Mouse (Mus musculus): Measurements from ENCODE around the gene Pdxp. TPM values are rescaled to one million over a fixed set of nuclear protein-coding genes. Genes with fewer than 3 reads are reported as not detected.

Pdxp gene
- total RNA-seq, 1 experiment from 2014 or later = 9.2 TPM

DNA sequence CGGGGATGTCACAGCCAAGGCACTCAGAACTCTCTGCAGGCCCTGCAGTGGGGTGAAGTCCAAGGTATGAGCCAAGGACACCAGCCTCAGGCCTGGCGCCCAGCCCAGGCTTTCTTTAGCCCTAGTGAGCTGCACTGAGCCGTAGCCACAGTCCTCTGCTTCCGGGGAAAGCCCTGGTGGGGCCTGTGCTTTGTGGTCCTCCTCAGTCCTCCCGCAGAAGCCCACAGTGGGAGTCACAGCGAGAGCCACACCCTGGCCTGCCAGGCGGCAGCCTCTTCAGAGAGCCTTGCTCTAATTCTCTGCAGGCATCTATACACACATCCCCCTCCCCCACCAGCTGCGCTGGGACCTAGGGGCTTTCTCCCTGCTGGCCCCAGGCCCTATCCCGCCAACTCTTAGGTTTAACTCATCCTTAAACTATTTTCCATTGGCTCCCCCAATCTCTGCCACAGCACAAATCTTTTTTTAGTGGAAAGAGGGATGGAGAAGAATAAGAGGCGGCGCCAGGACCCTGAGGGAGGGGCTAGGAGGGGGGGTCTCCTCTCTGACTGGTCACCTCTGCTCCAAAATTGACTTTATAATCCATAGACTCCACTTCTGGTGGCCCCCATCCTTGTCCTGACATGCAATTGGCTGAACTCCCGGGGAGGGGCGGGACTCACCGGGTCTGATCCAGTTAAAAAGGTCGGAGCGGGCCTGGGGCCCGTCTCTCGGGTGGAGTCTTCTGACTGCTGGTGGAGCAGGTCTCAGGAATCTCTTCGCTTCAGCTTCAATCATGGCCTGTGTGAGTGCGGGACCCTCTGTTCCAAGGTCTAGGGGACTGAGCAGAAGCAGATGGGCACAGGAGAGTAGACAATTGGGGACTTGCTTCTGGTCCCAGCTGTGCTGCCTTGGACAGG is 12.6 kb downstream of the Pdxp start, which contains the start of gene Lgals1:
Gene Lgals1, plus strand, starts transcription at position 705 of the 899 bp plus-strand sequence.
- ATAC-seq (replicated peaks; ENCODE audit: low read depth, poor library complexity, severe bottlenecking) = peak; percentile 26; the same call in 1 of the 2 replicates

DNA sequence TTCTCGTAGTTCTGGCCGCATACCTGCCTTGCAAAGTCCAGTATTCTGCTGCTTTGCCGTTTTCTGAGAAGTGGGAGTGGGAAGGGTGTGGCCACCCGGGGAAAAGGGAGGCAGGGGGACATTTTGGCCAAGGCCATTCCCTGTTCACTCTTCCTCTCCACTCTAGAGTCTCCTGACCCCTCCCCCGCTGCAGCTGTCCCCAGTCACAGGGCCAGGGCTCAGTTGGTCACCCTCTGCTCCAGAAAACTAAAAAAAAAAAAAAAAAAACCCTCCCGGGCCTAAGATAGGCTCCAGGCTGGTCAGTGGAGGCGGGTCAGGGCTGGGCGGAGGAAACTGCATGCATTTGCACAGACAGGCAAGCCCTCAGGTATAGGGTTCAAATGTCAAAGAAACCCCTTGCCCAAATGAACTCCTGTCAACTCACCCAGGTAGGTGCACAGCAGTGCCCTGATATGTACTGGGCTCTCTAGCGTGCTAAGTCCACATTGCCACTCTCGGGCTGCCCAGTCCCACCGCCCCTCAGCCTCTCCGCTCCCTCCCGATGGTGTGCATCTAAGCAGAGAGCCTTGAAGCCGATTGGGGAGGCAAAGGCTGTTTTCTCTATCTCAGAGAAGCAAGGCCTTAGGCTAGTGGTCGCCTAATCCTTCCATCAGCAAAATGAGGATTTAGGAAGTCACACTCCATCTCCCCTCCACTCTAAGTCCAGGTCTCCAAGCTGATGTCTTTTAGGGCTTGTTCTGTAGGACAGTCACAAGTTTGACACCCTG is 13.5 kb downstream of the Pdxp start:
- no peak for ATAC-seq (replicated peaks; ENCODE audit: low read depth, poor library complexity, severe bottlenecking)

- ATAC-seq (replicated peaks; ENCODE audit: low read depth, poor library complexity, severe bottlenecking) = peak; percentile 61
These were observed 14.2 kb downstream of the Pdxp start for GRCm38 (mm10) chr15:78927788-78928457.

GRCm38 (mm10) chr15:78928539-78928938 is 14.8 kb downstream of the Pdxp start:
- ATAC-seq (replicated peaks; ENCODE audit: low read depth, poor library complexity, severe bottlenecking) = no peak

GRCm38 (mm10) chr15:78930192-78930706 is 16.5 kb downstream of the Pdxp start:
- ATAC-seq (replicated peaks; ENCODE audit: low read depth, poor library complexity, severe bottlenecking) = no peak

GRCm38 (mm10) chr15:78930801-78931426 is 17.2 kb downstream of the Pdxp start:
- ATAC-seq (replicated peaks; ENCODE audit: low read depth, poor library complexity, severe bottlenecking) = no peak

- peak; percentile 59 for ATAC-seq (replicated peaks; ENCODE audit: low read depth, poor library complexity, severe bottlenecking)
These were observed 17.9 kb downstream of the Pdxp start for GRCm38 (mm10) chr15:78931577-78931976.

DNA sequence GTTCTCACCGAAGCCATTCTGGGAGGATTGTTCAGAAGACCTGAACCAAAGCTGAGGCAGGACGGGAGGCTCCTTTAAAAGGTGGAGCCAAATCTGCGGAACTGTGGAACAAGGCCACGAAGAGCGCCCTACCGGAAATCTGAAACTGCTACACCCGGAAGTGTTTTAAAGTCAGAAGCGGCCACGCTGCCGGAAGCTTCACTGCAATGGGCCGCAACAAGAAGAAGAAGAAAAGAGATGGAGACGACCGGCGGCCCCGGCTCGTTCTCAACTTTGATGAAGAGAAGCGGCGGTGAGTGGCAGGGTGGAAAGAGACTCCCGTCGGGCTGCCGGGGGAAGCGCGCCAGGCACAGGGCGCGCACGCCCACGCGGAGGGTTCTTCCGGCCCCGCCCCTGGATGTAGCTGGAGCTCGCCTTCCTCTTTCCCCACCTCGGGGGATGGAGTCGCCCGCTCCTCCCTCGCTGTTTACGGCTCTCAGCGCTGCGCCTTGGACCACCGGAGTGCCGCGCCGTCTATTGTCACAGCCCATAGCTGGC is 21.1 kb downstream of the Pdxp start, which contains the start of gene Nol12:
Gene Nol12, plus strand, starts transcription at position 150 of the 537 bp plus-strand sequence.
- peak; percentile 82 for ATAC-seq (replicated peaks; ENCODE audit: low read depth, poor library complexity, severe bottlenecking)

GRCm38 (mm10) chr15:78936403-78936802 is 22.7 kb downstream of the Pdxp start:
- no peak for ATAC-seq (replicated peaks; ENCODE audit: low read depth, poor library complexity, severe bottlenecking)

DNA sequence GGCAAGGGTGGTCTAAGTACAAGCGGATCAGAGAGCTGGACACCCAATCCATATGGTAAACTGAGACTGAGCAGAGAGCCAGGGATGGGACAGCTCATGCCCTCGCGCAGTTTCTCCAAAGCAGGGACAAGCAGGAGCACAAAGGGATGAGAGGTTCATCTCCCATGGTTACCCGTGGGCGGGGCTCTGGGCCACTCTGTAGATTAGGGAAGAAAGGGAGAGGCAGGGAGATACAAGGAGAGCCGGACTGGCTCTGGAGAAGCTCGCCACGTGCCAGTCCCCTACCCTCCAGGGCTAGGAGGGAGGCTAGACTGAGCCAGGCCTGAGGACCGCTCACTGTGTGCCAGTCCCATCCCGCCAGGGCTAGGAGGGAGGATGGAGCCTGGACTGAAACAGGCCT is 23.6 kb downstream of the Pdxp start:
- no peak for ATAC-seq (replicated peaks; ENCODE audit: low read depth, poor library complexity, severe bottlenecking)

- ATAC-seq (replicated peaks; ENCODE audit: low read depth, poor library complexity, severe bottlenecking) = no peak
These were observed 24.2 kb downstream of the Pdxp start for GRCm38 (mm10) chr15:78937963-78938362.

GRCm38 (mm10) chr15:78940325-78940724 is 26.6 kb downstream of the Pdxp start:
- ATAC-seq (replicated peaks; ENCODE audit: low read depth, poor library complexity, severe bottlenecking) = no peak

GRCm38 (mm10) chr15:78942663-78943062 is 28.9 kb downstream of the Pdxp start:
- ATAC-seq (replicated peaks; ENCODE audit: low read depth, poor library complexity, severe bottlenecking) = peak; percentile 64

- ATAC-seq (replicated peaks; ENCODE audit: low read depth, poor library complexity, severe bottlenecking) = no peak
These were observed 32.5 kb downstream of the Pdxp start for GRCm38 (mm10) chr15:78946232-78946631.

GRCm38 (mm10) chr15:78947657-78948056 is 33.9 kb downstream of the Pdxp start, which contains the start of gene Triobp:
Triobp (plus strand) TSS chr15:78947724.
- ATAC-seq (replicated peaks; ENCODE audit: low read depth, poor library complexity, severe bottlenecking) = peak; percentile 94

DNA sequence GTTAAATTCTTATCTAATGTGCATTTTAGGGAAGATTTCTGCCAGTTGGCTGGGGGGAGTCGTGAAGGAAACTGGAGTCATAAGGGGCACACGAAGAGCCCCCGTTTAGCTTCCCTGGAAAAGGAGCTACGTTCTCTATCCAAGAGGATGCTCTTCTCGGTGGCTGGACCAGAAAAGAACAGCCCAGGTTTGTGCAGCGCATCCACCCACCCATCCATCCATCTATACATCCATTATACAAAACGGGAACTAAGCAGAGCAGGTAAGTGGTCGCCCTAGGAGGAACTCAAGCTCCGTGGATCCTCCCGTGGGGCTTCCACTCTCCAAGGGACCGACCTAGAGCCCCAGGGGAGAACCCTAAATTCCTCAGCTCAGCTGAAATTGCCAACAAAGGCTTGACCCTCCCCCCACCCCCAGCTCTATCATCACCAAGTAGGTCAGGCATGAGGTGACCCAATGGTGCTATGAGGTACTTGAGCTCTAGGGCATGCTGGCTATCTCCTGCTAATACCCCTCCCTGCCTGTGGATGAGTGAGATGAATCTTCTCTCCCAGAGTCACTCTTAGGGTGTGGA is 34.5 kb downstream of the Pdxp start:
- ATAC-seq (replicated peaks; ENCODE audit: low read depth, poor library complexity, severe bottlenecking) = no peak

DNA sequence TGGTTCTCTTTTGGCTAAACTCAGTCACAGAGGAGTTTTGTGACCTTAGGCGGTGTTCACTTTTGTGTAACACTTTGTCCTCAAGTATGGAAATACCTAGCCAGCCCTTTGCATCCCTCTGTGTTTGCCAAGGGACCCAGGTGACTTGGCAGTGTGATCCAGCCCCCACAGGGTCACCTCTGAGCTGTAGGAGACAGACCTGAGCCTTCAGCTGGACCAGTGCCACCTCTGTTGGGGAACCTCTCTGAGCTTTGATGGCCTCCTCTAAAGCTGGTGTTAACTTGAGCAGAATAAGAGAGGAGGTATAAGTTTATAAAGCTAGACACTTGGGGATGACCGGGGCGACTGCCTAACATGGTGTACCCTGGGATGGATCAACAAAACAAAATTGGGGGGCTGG is 35.2 kb downstream of the Pdxp start:
- ATAC-seq (replicated peaks; ENCODE audit: low read depth, poor library complexity, severe bottlenecking) = no peak

GRCm38 (mm10) chr15:78955663-78956062 is 41.9 kb downstream of the Pdxp start:
- ATAC-seq (replicated peaks; ENCODE audit: low read depth, poor library complexity, severe bottlenecking) = no peak

GRCm38 (mm10) chr15:78956351-78956750 is 42.6 kb downstream of the Pdxp start:
- ATAC-seq (replicated peaks; ENCODE audit: low read depth, poor library complexity, severe bottlenecking) = no peak

Data from common myeloid progenitor, adult 5-6 weeks (primary cell).